Mouse (Mus musculus) embryo, embryonic 10.5 days (tissue): ENCODE measurements around the gene Coa3.
A peak's percentile ranks its signal among the peaks of the same experiment; 100 is the strongest.
"Not testable (repeated sequence)": the region's sequence is repeated elsewhere in the genome, so short reads cannot be mapped to it uniquely, and the experiment has no call there.

ENCODE experiments used
- DNase-seq: peaks from one replicate; pipeline ENCODE4 v3.0.0-alpha.2; 2015; ENCODE audit warnings: low spot score

Gene Coa3

DNA sequence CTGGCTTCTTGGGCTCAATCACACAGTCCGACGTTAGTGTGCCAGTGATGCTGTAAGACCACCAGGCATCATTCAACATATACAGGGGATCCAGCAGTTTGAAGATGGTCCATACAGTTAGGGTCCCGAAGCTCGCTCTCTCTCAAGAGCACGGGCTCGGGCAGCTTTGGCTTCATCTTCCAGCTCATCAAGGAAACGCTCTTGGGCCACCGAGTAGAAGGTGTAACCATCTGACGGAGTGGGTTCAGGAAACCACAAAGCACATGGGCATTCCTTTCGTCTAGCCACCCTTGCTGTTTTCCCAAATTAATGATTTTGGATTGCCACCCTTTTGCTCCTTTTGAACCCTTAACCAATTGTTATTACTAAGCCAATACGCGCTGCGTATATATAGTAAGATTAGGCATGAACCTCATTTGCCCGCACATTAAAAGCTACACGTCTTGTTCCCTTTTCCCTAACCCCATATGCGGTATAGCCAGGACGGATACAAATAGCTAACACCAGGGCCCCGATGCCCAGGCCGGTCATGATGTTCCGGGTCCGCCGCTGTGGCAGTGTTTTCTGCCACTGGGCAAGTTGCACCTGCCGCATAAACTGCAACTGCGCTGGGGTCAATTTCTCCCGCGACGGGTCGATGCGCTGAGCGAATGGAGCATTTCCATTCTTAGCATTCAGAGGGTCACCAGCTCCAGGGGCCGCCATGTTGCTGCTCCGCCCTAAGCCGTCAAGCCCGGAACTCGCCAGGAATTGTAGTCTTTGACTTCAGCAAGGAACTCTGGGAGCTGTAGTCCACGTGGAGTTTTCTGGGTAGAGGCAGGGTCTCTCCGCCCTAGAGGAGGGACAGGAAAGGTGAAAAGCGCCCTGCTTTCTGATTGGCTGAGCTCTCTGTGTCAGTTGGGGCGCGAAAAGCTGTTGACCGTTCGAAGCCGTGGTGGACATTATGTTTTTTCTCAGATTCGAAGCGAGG is at the start of gene Coa3, which contains the start of gene Cntd1:
Coa3 (minus strand) TSS at position 892 of the 970 bp plus-strand sequence.
Cntd1 (plus strand) TSS at position 790 of the 970 bp plus-strand sequence.
- peak; percentile 97 for DNase-seq

DNA sequence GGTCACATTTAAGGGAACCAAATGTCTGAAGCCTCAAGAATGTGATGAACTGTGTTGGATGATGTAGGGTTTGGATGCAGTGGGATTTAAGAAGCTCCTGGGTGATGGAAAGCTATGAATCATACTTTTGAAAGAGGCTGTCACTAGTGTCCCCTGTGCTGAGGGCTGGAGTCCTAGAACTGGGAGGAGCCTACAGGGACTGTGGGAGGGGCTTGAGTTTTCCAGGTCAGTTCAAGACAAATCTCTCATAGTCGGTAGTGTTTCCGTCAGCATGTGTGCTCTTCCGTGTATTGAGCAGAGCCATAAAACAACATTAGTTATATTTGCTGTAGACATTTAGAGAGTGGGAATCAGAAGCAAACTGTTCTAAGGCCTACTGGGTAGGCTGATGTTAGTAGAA is 48.4 kb upstream of the Coa3 start:
- DNase-seq = no peak

DNA sequence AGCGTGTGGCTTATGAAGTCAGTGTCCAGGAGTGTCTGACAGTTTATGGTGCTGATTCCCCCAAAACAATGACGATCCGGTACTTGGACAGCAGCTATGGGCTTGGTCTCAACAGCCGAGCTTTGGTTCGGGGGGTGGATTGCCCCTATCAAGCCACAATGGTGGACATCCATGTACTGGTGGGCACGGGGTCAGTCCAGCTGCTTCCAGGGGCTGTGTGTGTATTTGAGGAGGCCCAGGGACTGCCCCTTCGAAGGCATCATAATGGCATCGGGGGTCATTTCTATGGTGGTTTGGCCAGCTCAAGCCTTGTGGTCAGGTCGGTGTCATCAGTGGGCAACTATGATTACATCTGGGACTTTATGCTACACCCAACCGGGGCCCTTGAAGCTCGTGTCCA is 47.2 kb upstream of the Coa3 start:
- DNase-seq = no peak

DNA sequence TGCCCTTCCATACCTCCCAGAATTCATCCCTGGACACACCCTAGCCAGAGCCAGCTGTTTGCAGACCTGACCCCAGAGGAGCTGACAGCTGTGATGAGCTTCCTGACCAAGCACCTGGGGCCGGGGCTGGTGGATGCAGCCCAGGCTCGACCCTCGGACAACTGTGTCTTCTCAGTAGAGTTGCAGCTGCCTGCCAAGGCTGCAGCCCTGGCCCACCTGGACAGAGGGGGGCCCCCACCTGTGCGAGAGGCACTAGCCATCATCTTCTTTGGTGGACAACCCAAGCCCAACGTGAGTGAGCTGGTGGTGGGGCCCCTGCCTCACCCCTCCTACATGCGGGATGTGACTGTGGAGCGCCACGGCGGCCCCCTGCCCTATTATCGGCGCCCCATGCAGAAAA is 46.3 kb upstream of the Coa3 start:
- DNase-seq = not testable (repeated sequence)

DNA sequence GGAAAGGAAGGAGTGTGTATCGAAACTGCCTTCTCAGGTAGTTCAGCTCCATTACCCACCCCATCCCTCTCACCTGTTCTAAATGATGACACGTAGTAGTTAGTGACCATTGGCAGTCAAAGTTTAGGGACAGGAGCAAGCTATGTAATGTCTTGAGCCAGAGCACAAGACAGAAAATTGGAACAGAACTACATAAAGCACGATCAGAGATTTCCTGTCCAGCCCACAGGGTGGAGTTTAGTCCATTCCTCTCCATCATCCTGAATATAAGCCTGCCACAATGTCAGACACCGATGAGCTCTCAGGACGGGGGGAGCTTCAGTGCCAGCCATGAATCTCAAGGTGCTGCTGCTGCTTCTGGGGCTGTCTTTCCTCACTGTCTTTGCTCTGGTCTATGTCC is 45.8 kb upstream of the Coa3 start, which contains the start of gene Aoc2:
Aoc2 (plus strand) TSS at position 301 of the 400 bp plus-strand sequence.
- DNase-seq = no peak

DNA sequence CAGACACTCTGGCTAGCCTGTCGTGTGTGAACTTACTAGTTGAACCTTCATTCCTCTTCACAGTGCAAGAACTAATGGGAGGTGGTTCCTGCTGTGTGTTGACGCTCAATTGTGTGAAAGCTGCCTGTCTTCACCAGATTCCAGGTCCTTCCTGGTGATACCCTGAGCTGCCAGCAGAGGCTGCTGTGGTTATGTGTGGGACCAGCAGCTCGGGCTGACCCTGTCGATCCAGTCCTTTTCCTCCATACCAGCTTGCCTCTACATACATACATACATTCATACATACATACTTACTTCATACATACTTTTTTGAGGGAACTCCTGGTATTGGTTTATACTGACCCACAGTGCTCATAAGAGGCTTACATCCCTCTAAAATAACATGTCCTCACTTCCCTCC is 44.7 kb upstream of the Coa3 start:
- DNase-seq = peak; percentile 80

DNA sequence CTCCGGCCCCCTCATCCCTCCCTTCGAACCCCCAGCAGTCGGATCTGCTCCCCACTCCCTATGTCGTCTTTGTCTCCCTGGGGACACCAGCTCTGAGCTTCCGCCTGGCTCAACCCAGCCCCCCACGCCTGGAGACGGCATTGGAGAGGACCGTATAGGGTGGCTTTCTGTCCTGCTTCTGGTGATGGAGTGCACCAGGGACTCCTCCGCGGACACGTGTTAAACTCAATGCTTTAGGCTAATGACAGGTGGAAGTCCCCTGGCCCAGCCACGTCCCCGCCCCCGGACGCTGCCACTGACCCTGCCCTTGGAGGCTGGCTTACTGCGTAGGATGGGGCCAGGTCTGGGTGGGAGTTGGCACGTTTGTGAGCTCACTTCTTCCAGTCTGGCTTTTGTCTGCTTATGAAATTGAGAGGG is 37.6 kb upstream of the Coa3 start:
- DNase-seq = peak; percentile 46

DNA sequence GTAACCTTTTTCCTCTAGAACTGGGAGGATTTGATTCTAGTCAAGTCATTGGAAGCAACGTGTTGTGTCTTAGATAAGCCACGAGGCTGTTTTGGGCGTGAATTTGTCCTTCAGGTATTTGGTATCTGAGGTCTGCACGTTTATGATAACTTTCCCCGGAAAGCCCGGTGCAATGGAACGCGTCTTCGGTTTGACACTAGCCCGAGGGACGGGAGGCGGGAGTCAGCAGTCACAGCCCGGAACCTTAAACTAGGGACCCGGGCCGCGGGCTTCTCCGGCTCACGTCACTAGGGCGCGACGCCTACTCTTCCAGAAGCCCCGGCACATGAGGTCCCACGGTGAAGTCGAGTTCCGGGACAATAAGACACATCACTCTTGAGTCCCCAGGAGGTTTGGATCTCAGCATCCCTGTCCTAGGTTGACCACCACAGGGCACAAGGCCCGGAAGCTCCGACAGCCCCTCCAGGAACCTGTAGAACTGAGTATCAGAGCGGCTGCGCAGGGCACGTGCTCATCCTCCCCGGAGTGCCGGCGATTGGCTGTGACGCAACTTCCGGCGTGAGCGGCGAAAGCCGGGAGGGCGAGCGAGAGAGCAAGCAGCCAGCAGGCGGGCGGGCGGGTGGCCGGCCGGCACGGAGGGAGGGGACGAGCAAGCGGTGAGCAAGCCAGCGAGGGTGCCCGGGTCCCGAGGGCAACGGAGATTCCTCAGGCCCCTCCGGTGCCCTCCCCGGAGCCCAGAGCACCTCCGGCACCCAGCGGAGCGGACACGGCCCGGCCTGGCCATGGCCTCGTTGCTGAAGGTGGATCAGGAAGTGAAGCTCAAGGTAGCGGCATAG is 37.0 kb upstream of the Coa3 start, which contains the start of gene Psme3:
Psme3 (plus strand) TSS at position 549 of the 836 bp plus-strand sequence.
- peak; percentile 95 for DNase-seq

DNA sequence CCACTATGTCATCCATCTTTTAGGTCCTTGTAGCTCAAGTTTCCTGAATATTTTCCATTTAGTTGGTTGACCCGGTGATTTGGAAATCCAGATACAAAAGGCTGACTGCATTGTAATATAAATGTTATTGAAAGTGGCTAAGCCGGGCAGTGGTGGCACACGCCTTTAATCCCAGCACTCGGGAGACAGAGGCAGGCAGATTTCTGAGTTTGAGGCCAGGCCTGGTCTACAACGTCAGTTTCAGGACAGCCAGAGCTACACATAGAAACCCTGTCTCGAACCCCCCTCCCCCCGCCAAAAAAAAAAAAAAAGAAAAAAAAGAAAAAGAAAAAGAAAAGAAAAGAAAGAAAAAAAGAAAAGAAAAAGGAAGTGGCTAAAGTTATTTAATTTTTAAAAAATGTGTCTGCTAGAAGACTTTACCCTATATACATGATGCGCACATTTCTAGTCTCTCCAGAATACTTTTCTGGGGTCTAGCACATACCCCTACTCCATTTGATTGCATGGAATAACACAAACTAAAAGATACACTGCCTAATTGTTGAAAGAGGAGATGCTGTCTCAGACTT is 36.3 kb upstream of the Coa3 start:
- DNase-seq = no peak

DNA sequence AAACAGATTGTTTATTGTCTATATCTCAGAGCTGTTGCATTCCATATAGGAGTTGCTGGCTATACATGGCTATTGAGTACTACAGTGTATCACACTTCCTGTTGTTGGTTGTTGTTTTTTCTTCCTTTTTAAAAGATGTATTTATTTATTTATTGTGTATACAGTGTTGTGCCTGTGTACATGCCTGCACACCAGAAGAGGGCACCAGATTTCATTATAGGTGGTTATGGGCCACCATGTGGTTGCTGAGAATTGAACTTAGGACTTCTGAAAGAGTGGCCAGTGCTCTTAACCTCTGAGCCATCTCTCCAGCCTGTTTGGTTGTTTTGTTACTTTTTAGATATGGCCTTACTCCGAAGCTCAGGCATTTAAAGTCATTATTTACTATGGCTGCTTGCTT is 35.7 kb upstream of the Coa3 start:
- DNase-seq = no peak

DNA sequence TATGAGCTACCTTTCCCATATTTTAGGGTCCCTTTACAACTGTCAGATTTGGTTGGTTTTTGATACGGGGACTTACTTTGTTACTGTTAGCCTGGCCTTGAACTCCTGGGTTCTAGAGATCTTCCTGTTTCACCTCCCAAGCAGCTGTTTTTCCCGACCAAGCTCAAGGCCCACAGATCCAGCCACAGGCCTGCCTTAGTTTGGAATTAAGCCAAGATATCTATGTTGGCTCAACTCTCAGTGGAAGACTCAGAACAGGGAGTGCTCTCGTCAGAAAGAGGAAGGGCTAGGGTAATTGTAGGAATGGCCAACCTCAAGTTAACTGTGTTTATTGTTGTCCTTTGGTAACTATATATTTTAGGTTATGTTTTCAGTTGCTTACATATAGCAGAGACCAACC is 33.2 kb upstream of the Coa3 start:
- no peak for DNase-seq

DNA sequence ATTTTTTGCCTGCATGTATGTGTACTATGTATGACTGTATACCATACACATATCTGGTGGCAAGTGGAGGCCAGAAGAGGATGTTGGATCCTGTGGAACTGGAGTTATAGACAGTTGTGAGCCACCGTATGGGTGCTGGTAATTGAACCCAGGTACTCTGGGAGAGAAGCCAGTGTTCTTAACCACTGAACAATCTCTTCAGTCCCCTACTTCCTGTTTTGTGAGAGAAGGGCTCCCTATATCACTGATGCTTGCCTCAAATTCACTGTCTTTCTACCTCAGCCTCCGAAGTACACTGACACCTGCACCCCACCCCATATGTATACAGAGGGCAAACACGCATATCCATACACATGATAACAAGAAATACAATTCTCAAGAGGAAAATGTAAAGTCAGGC is 32.2 kb upstream of the Coa3 start:
- no peak for DNase-seq

DNA sequence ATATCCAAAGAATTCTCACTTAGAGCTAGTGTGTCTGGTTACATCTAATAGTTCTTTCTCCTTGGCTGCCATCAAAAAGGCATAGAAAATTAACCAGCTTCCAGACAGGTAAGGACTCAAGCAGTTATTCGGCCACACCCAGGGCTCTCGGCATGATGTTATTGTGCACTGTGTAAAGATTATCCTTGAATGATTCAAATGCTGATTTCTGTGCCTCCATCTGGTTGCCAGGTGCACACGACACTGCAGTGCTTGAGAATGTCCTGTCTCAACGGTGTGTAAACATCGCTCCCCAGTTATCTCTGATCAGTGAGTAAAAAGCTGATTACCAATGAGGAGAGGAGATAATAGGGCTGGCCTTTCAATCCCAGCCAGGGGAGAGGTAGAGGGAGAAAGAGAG is 28.8 kb upstream of the Coa3 start:
- DNase-seq = no peak

DNA sequence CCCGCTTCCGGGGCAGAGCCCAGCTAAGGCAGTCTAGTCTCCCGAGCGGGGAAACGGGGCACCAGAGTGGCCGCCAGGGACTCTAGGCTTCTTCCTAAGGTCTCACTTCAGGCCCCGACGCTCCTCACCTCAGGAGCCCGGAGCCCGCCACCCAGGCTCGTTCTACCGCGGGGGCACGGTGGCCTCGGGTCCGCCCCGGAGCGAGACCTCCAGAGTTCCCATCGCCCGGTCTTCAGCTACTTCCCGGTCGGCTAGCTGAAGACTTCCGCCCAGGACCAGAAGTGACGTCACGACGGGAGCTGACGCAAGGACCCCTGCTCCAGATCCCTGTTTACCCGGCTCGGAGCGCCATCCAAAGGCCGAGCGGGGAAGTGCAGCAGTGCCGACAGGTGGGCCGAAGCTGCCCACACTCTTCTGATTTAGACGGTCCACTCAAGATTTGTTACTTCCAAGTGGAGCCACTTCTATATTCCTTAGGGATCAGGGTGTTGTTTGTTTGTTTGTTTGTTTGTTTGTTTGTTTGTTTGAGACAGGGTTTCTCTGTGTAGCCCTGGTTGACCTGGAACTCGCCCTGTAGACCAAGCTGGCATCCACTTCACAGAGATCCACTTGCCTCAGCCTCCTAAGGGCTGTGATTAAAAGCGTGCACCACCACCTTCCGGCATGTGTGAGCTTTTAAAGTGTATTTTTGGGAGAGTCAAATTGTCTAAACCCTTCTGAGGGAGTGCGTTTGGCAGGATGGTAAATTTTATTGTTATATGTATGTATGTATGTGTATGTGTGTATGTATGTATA is 23.3 kb upstream of the Coa3 start, which contains the start of gene Becn1:
Becn1 (minus strand) TSS at position 283 of the 795 bp plus-strand sequence.
- peak; percentile 97 for DNase-seq

DNA sequence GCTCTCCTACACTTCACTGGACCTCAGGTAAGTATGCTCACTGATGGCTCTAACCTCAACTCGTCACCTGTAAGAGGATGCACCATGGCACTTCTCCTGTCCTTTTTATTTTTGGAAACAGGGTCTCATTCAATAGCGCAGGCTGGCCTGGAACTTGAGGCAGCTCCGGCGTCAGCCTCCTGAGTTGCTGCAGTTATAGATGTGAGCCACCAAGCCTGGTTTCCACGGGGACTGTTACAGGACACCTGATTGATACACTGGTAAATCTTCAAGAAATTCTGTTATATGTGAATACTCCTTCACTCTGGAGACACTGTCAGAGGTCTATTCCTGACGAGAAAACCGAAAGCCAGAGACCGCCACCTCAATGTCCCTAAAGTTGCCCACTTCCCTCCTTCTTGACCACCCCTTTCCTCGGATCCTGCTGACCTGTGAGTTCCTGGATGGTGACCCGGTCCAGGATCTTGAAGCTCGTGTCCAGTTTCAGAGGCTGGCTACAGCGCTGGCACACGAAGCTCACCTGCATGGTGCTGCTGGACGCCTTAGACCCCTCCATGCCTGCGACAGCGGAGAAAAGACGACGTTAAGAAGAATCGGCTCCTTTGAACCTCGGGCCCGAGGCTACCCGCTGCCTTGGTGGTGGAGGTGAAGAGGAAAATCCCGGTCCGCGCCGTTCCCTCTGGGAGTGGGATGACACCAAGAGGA is 22.5 kb upstream of the Coa3 start:
- no peak for DNase-seq

DNA sequence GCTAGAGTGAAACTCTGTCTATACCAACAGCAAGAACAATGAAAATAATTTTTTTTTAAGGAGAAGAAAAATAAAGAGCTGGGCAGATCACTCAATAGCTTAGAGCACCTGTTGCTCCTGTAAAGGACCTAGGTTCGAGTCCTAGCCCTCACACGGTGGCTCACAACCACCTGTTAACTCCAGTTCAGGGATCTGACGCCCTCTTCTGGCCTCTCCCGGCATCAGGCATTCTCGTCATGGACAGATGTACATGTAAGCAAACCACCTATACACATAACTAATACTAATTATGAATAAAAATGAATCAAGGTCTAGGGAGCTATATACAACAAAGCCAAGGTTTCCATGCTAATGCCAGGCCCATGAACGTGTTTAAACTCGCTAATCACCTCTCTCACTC is 22.0 kb upstream of the Coa3 start:
- no peak for DNase-seq

DNA sequence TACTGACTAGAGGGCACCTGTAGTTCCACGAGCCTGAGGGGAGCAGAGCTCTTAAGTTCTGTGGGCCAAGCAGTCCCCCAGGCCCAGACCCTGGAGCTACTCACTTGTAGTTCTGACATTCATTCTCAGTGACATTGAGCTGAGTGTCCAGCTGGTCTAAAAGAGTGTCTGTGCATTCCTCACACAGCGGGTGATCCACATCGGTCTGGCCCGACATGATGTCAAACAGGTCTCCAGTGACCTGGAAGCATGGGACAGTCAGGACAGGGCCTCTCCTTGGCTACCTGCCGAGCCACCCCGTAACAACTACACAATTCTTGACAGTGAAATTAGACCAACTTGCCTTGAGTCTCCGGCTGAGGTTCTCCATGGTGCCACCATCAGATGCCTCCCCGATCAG is 16.3 kb upstream of the Coa3 start:
- no peak for DNase-seq

DNA sequence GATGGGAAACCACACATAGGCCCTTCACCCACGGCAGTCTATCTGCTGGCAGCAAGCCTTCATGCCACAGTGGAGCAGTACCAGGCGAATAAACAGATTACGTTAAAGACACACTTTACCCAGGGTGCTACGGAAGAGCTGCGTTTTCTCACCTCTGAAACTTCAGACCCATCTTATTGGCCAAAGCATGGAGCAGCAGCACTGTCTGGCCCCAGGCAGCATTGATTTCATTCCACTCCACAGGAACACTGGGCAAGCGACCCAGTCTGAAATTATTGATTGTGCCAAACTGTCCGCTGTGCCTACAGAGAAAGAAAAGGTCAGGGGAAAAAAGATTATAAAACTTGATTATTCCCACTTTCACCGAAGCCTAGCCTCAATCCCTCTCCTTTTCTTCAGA is 12.3 kb upstream of the Coa3 start:
- no peak for DNase-seq

DNA sequence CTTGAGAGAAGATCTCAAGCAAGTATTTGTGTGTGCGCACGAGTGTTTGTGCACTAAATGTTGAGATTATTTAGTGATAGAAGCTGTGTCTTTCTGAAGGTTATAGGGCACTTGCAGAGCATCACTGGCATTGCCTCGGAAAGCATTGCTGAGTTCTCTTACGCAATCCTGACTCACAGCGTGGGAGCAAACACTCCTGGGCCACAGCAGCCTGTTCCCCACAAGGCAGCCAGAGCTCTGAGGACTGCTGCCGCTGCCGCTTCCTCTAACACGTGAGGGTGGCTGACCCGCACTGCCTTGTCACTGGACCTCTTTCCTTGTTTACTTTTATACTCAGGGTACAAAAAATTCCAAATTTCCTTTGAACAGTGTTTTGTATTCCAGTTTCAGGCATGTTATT is 8.4 kb upstream of the Coa3 start:
- DNase-seq = no peak

DNA sequence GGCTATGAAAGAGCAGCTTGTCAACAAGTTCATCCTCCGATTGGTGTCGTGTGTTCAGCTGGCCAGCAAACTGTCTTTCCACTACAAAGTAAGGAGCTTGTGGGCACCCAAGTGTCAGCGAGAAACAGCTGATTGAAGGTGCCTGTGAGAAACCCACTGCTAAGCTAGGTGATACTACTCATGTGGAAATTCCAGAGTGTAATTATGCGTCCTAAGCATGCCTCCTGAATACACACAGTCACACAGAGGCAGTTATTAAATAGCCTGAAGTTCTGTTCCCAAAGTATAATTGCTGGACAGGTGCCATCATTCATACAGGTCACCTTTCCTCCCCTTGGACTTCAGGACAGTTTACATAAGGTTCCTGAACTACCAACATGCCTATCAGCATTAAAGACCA is 4.9 kb upstream of the Coa3 start:
- DNase-seq = no peak

DNA sequence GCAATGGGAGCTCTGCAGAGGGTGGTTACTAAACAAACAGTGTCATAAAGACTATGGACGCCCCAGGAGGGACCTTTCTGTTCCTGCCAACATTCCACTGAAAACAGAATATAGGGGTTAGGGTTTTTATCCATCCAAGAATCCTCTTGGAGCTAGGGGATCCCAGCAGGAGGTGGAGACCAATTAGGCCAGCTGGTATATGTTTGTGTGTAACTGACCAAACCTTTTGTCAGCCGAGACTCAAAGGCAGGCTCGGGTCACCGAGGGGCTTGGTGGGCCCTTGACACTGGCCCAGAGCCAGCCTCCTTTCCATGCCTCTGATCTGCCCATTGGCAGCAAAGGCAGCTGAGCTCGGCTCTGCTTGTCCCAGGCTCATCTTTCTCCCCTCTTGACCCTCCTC is 4.0 kb upstream of the Coa3 start:
- no peak for DNase-seq
